Comparison of ENCODE assay signal across 8 mouse cellular contexts in the genomic region with DNA sequence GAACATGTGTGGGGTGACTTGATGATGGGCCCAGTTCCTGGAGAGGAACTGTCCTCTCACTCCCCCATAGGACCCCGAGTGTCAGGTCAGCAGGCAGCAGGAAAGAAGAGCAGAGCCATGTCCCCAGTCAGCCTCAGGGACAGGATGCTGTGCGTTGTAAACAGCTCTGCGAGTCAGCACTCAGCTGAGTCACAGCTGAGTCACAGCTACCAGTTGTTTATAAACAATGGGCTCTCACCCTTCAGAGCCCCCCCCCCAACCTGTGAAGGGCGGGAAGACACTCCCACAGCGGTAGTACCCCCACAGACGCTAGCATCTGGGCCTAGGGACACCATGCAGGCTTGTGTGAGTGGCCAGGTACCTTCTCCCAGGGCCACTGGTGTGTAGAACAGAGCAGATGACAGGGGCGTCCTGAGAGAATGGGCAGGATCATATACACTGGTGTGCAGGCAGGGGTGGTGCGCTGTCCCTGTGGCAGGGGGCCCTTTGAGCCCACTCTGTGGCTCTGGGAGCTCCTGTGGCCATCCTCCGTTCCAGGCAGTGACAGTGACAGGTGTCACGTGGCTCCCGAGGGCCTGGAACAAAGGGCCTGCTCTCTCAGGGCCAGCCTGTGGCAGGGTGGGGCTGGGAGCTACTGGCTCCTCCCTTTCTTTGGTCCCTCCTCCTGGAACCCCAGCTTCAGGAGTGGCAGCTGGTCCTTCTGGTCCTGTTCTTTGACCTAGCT. TPM values are rescaled to one million over a fixed set of nuclear protein-coding genes. Genes with fewer than 3 reads are reported as not detected.
DNase-seq lines count a peak whose midpoint lies in the region; ATAC-seq and TF ChIP-seq lines count a peak whose summit lies in the region.

No protein-coding gene starts in this region.

- peak overlapping the region; percentile 53 for H3K4me3 ChIP-seq in gastrocnemius, adult 2 months
- no peak overlapping the region for H3K4me3 ChIP-seq in hindbrain, embryonic 14.5 days (replicated peaks; ENCODE audit: low read length)
- H3K4me3 ChIP-seq in limb, embryonic 14.5 days (replicated peaks; ENCODE audit: low read length) = no peak overlapping the region
- no peak overlapping the region for H3K4me3 ChIP-seq in midbrain, embryonic 12.5 days

- peak overlapping the region; percentile 88 for H3K27ac ChIP-seq in gastrocnemius, adult 2 months
- H3K27ac ChIP-seq in hindbrain, embryonic 14.5 days = peak overlapping the region; percentile 85
- H3K27ac ChIP-seq in limb, embryonic 14.5 days (replicated peaks; ENCODE audit: low read depth, low read length) = peak overlapping the region; percentile 58
- peak overlapping the region; percentile 90 for H3K27ac ChIP-seq in midbrain, embryonic 12.5 days (replicated peaks)

- ATAC-seq in hindbrain, embryonic 14.5 days (ENCODE audit: low FRiP score) = peak; percentile 49
- ATAC-seq in limb, embryonic 14.5 days (ENCODE audit: low FRiP score, low read depth) = peak; percentile 55
- peak; percentile 88 for ATAC-seq in midbrain, embryonic 12.5 days (ENCODE audit: low FRiP score, low read depth)

- intact Hi-C loops in gastrocnemius, adult 2 months (cut with DNase I) = no loop called here

- TF ChIP-seq POLR2A in limb, embryonic 14.5 days (IDR thresholded peaks at IDR 0.05; ENCODE audit: borderline replicate concordance, extremely low read depth, insufficient read depth, insufficient read length) = no peak

- peaks cover 52% of the 10 kb centered on the region for H3K4me1 ChIP-seq in hindbrain, embryonic 14.5 days (replicated peaks; ENCODE audit: control insufficient read depth, insufficient read depth, low read length)
- peaks cover 49% of the 10 kb centered on the region for H3K4me1 ChIP-seq in limb, embryonic 14.5 days (ENCODE audit: control insufficient read depth, insufficient read depth, low read length)
- H3K4me1 ChIP-seq in midbrain, embryonic 12.5 days = peaks cover 65% of the 10 kb centered on the region

- H3K4me2 ChIP-seq in hindbrain, embryonic 14.5 days (replicated peaks) = peak overlapping the region; percentile 11; the same call in 1 of the 2 replicates
- no peak overlapping the region for H3K4me2 ChIP-seq in limb, embryonic 14.5 days (replicated peaks; ENCODE audit: low read depth, low read length, severe bottlenecking)
- peak overlapping the region; percentile 25 for H3K4me2 ChIP-seq in midbrain, embryonic 12.5 days (replicated peaks)

- H3K9me3 ChIP-seq in hindbrain, embryonic 14.5 days (ENCODE audit: control insufficient read depth, low read length) = no peaks in the 10 kb centered on the region
- no peaks in the 10 kb centered on the region for H3K9me3 ChIP-seq in limb, embryonic 14.5 days (ENCODE audit: control insufficient read depth, low read length)
- no peaks in the 10 kb centered on the region for H3K9me3 ChIP-seq in midbrain, embryonic 12.5 days

- DNase-seq in spleen, adult 18-20 months = peak; percentile 34 to 44
- DNase-seq in spleen, adult 12 weeks (ENCODE audit: low spot score) = no peak
- DNase-seq in cerebellum, adult 18-20 months = peak; percentile 66 to 79
- DNase-seq in gastrocnemius, adult 2 months = peak; percentile 81
- DNase-seq in hindbrain, embryonic 14.5 days (ENCODE audit: low spot score) = no peak
- DNase-seq in limb, embryonic 14.5 days (ENCODE audit: low spot score) = no peak
- no peak for DNase-seq in right cerebral cortex, postnatal 14 days

- TF ChIP-seq CTCF in gastrocnemius, adult 2 months (IDR thresholded peaks at IDR 0.05) = no peak

- 0 out of 2 replicates have a peak, but pooled peaks cover 11% of the 10 kb centered on the region for H3K36me3 ChIP-seq in hindbrain, embryonic 14.5 days (replicated peaks; ENCODE audit: control insufficient read depth, insufficient read depth)
- H3K36me3 ChIP-seq in limb, embryonic 14.5 days (ENCODE audit: control insufficient read depth, insufficient read depth, low read length) = no peaks in the 10 kb centered on the region
- H3K36me3 ChIP-seq in midbrain, embryonic 12.5 days = no peaks in the 10 kb centered on the region

- 6% methylated on average over 11 of the region's 11 CpGs for WGBS in hindbrain, embryonic 14.5 days
- whole genome bisulfite sequencing in limb, embryonic 14.5 days = 25% methylated on average over 11 of the region's 11 CpGs
- 17% methylated on average over 11 of the region's 11 CpGs for WGBS in midbrain, embryonic 12.5 days

- 0 out of 2 replicates have a peak overlapping the region, but pooled peaks have one; percentile 41 for H3K9ac ChIP-seq in hindbrain, embryonic 14.5 days
- no peak overlapping the region for H3K9ac ChIP-seq in limb, embryonic 14.5 days (ENCODE audit: low read depth, low read length, severe bottlenecking)
- peak overlapping the region; percentile 45 for H3K9ac ChIP-seq in midbrain, embryonic 12.5 days (replicated peaks)

- H3K27me3 ChIP-seq in hindbrain, embryonic 14.5 days (ENCODE audit: control insufficient read depth, insufficient read depth, low read length) = no peaks in the 10 kb centered on the region
- no peaks in the 10 kb centered on the region for H3K27me3 ChIP-seq in limb, embryonic 14.5 days (ENCODE audit: control insufficient read depth, insufficient read depth, low read length)
- no peaks in the 10 kb centered on the region for H3K27me3 ChIP-seq in midbrain, embryonic 12.5 days

RNA-seq across cellular contexts. Expression of gene Ralgds, which starts 12.5 kb away (rescaled TPM):
- total RNA-seq in gastrocnemius, adult 2 months (2021) = 10 to 100 TPM in 1 of 2 experiments, 1 to 10 TPM in 1; 9.9 to 10.1 TPM
- polyA plus RNA-seq in hindbrain, embryonic 14.5 days (2014; fragmentation: Nextera tagmentation; extraction: Ambion mirVana) = 92.9 and 95.5 TPM in 2 replicates
- polyA plus RNA-seq in limb, embryonic 14.5 days (2012; rRNA removed) = 86.6 and 108 TPM in 2 replicates
- 61.6 and 63.1 TPM in 2 replicates for polyA plus RNA-seq in limb, embryonic 14.5 days (2014; fragmentation: Nextera tagmentation; extraction: Ambion mirVana)
- polyA plus RNA-seq in midbrain, embryonic 12.5 days (2016; fragmentation: Nextera tagmentation; extraction: Ambion mirVana) = 87.6 and 93.5 TPM in 2 replicates

RNA-seq across cellular contexts. Expression of gene Gm10134, which starts 19.5 kb away (rescaled TPM):
- under 1 TPM in 1 of 2 experiments, not detected in 1; 0.98 TPM for total RNA-seq in gastrocnemius, adult 2 months (2021)
- 0.90 and 2.9 TPM in 2 replicates for polyA plus RNA-seq in hindbrain, embryonic 14.5 days (2014; fragmentation: Nextera tagmentation; extraction: Ambion mirVana)
- 1.1 TPM in 1 of 2 replicates, not detected in the other for polyA plus RNA-seq in limb, embryonic 14.5 days (2012; rRNA removed)
- polyA plus RNA-seq in limb, embryonic 14.5 days (2014; fragmentation: Nextera tagmentation; extraction: Ambion mirVana) = 0.61 and 1.1 TPM in 2 replicates
- 1.5 TPM in 1 of 2 replicates, not detected in the other for polyA plus RNA-seq in midbrain, embryonic 12.5 days (2016; fragmentation: Nextera tagmentation; extraction: Ambion mirVana)

RNA-seq across cellular contexts. Expression of gene Gbgt1, which starts 28.7 kb away (rescaled TPM):
- total RNA-seq in gastrocnemius, adult 2 months (2021) = 1 to 10 TPM in 1 of 2 experiments, under 1 TPM in 1; 0.56 to 1.1 TPM
- polyA plus RNA-seq in hindbrain, embryonic 14.5 days (2014; fragmentation: Nextera tagmentation; extraction: Ambion mirVana) = 1.3 and 1.7 TPM in 2 replicates
- 2.1 and 3.3 TPM in 2 replicates for polyA plus RNA-seq in limb, embryonic 14.5 days (2012; rRNA removed)
- 1.0 and 1.4 TPM in 2 replicates for polyA plus RNA-seq in limb, embryonic 14.5 days (2014; fragmentation: Nextera tagmentation; extraction: Ambion mirVana)
- polyA plus RNA-seq in midbrain, embryonic 12.5 days (2016; fragmentation: Nextera tagmentation; extraction: Ambion mirVana) = 1.0 and 1.2 TPM in 2 replicates

RNA-seq across cellular contexts. Expression of gene Cel, which starts 37.8 kb away (rescaled TPM):
- not detected for total RNA-seq in gastrocnemius, adult 2 months (2021)
- not detected in 2 replicates for polyA plus RNA-seq in hindbrain, embryonic 14.5 days (2014; fragmentation: Nextera tagmentation; extraction: Ambion mirVana)
- 0.06 and 0.12 TPM in 2 replicates for polyA plus RNA-seq in limb, embryonic 14.5 days (2012; rRNA removed)
- not detected in 2 replicates for polyA plus RNA-seq in limb, embryonic 14.5 days (2014; fragmentation: Nextera tagmentation; extraction: Ambion mirVana)
- not detected in 2 replicates for polyA plus RNA-seq in midbrain, embryonic 12.5 days (2016; fragmentation: Nextera tagmentation; extraction: Ambion mirVana)

RNA-seq across cellular contexts. Expression of gene Mrps2, which starts 57.5 kb away (rescaled TPM):
- 10 to 100 TPM; 21.2 to 25.5 TPM for total RNA-seq in gastrocnemius, adult 2 months (2021)
- polyA plus RNA-seq in hindbrain, embryonic 14.5 days (2014; fragmentation: Nextera tagmentation; extraction: Ambion mirVana) = 49.3 and 51.8 TPM in 2 replicates
- 55.6 and 62.0 TPM in 2 replicates for polyA plus RNA-seq in limb, embryonic 14.5 days (2012; rRNA removed)
- 51.8 and 54.9 TPM in 2 replicates for polyA plus RNA-seq in limb, embryonic 14.5 days (2014; fragmentation: Nextera tagmentation; extraction: Ambion mirVana)
- polyA plus RNA-seq in midbrain, embryonic 12.5 days (2016; fragmentation: Nextera tagmentation; extraction: Ambion mirVana) = 53.3 and 54.5 TPM in 2 replicates

Comparison
In these comparisons a context has a peak if more than half of its experiments do, and no peak if none do; other contexts are left out.
1. DNase-seq: peak in spleen, adult 18-20 months (2 of 2), cerebellum, adult 18-20 months (2 of 2) and gastrocnemius, adult 2 months (single experiment); none in spleen, adult 12 weeks (single experiment), hindbrain, embryonic 14.5 days (single experiment), limb, embryonic 14.5 days (single experiment) and right cerebral cortex, postnatal 14 days (single experiment).
2. Peak in every context shown above with its lines, with median percentiles within 50 percentile points of each other: H3K27ac ChIP-seq and ATAC-seq.